Mouse (Mus musculus) heart, adult 8-10 months (tissue): ENCODE measurements at regions not wholly inside any gene's neighbourhood (a gene's known extent, or its start where the extent isn't known, plus 50 kb on each side); places are given as distances from the start of the nearest gene placed in this dataset.

Experiments
- DNase-seq: peaks from one replicate; pipeline ENCODE4 v3.0.0; 2022; ENCODE audit warnings: low spot score

DNA sequence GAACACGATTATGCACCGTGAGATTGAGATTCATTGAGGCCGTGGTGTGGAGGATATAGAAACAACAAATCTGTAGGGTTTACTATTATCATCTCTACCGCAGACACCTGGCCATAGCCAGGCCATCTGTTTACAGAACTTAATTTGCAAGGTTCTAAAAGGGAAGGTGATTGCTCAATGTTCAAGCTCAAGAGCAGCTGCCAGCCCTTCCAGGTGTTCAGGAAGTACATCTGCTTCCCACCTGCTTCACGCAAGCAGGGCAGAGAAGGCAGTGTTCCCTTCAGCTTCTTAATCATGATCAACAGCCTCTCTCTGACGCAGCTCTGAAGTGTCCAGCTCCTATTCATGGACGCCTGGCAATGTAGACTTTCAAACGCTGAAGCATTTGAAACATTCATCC, 202.4 kb upstream of the Prdm1 start:
- DNase-seq, result no peak

DNA sequence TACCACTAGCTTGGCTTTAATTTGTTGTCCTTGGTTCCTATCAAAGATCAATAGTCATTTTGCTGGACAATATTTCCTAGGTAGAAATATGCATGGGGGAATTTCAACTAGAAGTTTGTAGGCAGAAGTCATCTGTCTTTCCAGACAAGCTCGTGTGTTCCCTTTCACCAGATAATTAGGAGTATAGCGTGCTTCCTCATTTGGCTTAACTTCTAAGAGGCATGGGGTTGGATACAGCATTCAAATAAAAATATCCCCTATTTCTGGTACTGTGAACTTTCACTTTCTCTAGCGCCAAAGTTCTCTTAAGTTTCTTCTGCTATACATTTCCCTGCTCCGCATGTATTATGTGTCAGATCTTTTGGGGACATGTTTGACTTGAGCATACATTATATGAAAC, 200.7 kb upstream of the Prdm1 start:
- DNase-seq, result no peak

DNA sequence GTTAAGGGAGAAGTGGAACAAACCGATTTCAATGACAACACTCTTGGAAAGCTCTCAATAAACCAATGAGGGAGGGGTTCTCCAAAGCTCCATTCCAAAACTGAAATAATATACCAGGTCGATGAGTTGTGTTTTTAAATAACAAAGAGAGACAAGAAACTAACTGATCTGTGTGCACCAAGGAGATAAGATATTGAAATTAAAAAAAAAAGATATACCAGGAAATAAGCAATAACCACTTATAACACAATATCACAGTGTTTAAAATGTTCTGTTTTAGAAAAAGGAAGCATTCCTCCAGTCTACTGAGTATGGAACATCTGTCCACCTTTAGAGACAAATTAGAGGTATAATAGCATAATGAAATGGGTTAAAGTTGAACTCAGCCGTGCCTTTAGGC, 196.3 kb upstream of the Prdm1 start:
- DNase-seq, result no peak

DNA sequence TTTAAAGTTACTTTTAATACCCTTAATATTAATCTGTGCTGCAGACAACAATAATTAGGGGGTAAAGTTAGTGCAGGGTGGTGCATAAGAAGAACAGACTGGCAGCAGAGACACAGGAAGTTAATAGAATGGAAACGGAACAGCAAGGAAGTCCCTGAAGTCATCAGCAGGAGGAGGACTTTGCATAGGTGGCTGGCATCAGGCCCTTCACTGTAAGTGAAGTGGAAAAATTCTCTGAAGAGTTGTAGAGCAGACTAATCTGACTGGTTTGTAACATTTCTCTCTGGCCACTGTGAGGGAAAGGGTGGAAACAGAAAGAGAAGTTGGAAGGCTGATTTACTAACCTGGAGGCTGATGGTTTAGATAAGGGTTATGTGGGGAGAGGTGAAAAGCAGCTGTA, 195.5 kb upstream of the Prdm1 start:
- no peak for DNase-seq

DNA sequence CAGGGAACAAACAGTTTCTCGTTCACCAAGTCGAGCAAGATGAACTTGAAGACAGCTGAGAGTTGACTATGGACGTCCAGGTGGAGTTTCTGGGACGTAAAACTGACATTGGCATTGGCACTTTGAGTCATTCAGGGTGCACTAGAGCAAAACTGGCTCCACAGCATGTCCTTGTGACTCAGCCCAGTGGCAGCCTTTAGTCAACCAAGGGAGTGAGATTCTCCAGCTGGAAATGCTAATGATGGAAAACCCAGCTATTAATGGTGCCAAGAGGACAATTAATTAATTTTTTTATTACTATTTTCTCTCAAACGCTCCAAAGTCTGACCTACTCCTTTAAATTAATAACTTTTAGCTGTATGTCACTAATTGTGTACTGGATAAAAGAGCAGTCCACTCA, 195.0 kb upstream of the Prdm1 start:
- DNase-seq, result no peak

DNA sequence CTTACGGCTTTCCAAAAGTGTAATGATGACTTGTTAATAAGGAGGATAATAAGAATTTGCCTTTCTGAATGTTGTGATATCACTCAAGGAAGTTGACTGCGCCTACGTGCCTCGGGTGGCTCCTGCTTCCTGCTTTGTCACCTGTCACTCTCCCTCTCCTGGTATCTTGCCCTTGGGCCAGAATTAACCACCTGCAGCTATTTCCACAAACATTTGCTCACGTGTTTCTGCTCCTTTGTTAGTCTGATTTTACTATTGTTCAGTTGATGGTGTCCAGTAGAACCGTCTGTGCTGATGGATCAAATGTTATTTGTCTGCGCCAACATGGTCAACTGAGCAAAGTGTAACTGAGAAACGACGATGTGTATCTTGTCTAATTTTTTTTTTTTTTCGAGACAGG, 193.4 kb upstream of the Prdm1 start:
- no peak for DNase-seq

DNA sequence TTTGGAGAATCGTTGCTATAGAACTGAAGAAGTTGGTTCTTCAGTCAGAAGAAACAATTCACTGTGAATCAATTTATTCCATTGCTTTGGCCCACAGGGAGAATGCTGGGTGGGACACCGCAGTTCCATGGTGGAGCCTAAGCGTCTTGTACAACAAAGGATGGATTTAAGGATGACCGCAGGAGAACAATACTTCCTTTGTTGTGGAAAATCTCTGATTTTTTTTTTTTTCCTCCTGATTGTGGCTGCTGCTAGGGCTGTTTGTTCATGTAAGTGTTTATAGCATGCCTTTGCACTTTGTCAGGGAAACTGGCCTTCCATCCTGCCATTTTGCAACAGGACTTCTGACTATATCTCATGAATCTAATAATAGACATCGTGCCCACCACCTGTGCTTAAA, 188.3 kb upstream of the Prdm1 start:
- no peak for DNase-seq

DNA sequence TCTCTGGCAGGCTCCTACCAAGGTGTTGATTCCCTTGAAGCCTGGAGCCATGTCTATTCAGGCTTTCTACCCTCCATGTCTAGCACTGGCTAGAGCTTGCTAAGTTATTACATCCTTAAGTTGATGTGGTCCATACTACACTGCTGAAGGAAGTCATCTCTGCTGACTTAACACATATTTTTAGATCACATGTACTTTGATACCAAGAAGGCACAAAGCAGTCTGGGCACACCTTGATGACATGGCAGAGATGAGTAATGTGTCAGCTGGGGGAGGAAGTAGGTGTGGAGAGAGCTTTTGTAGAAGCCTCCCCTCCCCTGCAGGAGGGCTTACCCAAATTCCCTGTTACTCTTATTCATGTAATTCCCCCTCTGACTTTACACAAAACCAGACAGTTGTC, 187.6 kb upstream of the Prdm1 start:
- DNase-seq, result no peak

DNA sequence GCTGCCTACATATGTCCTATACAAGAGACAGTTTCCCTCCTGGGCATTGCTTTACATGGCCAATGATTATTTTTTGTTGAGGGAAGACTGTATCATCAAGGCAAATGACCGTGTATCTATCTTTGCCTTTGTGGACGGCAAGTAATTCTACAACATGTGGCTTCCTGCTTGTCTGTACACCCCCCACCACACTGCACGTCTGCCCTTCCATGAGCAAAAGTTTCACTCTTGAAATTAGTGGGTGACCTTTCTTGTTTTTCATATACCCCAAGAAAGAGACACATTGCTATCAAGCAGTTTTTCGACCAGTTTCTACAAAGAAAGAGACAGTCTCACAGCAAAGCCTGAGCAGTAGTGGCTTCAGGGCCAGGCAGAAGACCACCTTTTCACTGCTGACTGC, 180.5 kb upstream of the Prdm1 start:
- DNase-seq, result no peak

DNA sequence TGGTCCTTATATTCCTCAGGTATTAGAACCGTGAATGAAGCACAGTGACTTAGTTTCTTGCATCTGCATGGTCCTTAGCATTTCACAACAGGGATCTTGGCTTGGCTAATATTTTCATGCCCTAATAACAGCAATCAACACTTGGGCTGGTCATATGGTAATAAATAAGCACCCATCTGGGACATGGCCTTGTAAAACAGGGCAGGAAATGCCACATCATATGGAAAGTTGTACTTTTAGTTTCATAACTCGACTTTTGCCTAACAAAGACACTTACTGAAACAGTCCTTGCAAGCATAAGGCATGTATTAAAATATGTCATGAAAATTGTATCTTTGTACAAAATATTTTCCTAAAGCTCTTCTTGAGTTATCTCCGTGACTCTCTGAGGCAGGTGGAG, 175.8 kb upstream of the Prdm1 start:
- DNase-seq, result no peak

DNA sequence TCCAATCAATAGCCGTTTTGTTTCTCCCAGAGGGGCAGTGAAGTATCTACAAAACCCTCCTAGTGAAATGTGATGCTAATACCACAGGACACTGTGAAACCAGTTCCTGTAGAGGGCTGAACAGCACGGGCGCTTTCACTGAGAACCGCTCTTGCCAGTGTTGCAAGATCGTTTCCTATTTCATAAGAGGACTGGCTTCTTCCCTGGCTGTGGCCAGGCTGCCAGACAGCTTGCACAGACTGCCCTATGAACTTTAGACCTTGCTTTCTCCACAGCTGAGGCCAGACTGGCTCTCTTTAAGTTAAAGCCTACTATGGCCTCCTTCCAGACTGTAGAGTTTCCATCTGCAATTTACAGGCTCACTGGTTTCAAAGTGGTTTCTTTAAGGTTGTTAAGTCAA, 173.8 kb upstream of the Prdm1 start:
- peak; percentile 5 for DNase-seq

DNA sequence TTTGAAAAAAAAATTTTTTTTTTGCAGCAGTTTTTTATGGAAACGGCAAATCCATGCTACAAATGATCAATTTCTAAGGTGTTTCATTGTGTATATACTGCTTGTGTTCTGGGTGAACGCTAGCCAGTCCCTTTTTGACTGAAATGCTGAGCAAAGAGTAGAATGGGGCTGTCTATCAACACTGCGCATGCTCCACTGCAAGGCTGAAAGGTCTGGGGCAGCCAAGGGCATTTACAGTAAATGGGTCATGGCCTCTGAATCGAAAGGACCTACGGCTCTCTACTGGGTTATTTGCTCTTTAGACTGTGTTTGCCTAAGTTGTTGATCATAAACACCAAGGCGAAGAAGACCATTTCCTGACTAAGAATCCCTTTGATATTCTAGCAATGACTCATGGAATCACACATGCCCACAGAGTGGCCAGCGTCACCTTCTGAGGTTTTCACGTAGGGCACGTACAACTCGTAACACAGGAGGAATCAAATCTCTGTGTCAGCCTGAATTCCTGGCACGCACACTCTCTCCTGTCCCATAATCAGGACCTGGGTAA, 171.8 kb upstream of the Prdm1 start:
- no peak for DNase-seq

DNA sequence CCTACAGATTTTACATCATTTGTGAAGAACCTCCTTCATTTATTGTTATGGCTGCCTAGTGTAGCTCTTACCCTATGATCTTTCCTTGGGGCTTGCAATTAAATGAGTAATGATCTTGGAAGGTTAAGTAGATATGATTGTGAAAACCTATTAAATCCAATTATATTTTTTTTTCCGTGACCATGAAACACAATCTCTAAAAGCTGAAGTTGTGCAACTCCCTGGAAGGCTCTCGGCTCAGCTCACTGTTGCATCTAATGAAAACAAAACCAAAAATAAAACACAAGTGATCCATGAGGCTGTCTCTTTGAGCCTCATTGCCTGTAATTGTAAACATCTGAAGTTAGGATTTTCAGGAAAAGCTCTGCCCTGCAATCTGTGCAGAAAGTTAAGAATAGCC, 169.7 kb upstream of the Prdm1 start:
- no peak for DNase-seq

DNA sequence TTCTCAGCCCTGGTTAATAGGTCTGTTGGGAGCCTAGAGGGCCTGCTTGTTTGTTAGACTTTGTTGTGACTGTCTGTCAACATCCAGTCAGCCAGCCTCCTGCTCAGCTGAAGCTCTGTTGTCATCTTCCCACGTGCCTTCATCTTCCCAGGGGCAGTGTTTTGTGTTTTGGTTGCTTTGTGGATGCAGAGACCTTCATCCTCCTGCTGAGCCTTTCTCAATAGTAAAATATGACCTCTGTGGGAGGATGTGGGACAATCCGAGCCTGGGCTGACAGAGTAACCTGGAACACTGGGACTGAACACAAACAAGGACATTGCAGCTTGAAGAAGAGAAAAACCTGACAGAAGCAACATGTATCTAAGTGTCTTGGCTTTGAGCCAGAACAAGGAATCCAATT, 168.7 kb upstream of the Prdm1 start:
- DNase-seq, result no peak

DNA sequence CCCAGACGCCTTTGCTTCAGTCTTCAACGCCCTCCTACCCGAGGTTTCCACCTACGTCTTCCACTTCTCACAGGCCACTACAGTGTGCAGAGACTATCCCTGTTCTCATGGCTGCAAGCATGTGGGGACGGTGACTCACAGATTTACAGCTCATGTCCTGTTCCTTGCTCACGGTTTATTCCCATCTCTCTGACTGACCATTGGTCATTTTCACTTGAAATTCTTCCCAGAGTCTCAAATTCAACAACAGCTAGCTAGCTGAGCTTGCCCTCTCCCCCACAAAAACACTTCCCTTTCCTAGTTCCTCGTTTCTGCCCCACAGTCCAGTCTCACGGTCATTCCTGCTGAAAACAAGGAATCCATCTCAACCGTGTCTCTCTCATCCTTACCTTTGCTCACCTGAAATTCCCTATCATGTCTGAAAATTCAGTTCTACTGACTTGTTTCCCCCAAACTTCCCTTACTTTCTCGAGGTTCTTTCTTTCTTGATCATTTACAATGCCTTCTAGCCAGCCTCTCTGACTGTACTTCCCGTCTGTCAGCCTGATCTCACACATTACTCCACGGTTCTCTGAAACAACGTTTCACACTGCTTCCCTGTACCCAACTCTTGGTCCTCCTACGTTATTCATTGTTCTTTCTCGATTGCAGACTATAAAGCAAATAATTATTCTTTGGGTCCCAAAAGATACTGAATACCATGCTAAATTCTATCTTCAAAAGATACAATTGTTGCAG, 163.5 kb upstream of the Prdm1 start:
- DNase-seq, result peak; percentile 42

DNA sequence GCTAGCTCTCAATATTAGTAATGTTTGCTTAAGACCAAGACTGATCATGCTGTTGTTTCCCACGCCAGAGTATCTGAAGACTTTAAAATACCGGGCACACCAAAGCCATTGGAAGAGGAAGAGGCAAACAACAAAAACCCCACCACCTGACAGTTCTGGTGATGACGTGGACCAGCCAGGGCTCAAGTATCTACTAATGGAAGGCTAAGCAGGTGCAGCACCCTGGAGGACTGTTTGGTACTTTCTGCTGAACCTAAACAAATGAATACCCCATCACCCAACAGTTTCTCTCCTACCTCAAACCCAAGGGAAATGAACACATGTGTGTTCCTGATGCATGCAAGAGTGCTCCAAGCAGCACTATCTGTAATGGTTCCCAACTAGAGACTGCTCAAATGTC, 160.3 kb upstream of the Prdm1 start:
- no peak for DNase-seq

DNA sequence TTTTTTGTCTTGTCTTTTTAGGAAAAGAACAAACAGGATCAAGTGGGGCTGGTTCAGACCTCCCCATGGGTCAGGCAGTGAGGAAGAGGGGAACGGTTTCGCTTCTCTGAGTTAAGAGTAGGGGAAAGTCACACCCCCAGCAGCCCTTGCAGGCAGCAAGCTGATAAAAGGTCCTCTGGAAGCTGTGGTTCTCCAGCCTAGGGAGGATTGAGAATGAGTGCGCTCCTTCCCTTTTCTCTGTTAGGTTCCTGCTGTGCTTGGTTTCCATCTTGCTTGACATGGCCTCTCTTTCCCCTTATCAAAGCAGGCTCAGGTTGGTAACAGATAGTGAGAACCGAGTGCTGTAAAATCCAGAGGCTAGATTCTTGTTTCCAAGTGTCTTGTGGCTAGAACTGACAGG, 157.8 kb upstream of the Prdm1 start:
- no peak for DNase-seq

DNA sequence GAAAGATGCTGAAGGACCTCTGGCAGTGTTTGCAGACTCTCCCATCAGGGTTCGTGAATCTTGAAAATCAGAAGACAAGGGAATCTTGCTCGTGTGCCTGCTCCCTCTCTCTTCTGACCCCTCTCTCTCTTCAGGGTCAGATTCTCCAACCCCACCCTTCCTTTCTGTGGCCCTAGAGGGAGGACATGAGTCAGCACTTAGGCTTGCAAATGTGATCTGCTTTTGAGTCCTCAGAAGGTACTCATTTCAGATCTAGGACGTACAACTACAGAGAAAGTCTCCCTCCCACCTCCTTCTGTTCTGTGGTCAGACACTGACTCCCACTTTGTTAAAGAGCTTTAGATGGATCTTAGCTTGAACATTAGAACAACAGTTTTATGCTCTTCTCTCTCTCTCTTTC, 156.9 kb upstream of the Prdm1 start:
- DNase-seq, result no peak

DNA sequence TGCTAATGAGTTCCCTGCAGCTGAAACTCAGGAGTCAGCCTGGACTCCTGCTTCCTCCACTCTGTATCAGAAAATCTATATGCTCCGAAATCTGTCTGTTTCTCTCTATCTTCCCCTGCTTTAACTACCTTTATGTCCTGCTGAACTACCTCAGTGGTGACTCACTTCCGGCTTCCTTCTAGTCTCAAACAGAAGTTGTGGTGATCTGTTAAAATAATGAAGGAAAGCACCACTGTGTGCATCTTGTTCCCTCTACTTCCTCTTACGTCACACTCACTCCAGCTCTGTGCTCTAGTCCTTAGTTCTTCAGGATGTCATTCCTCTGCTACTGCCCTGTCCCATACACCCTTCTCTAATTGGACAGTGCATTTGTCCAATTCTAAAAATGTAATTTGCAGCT, 148.2 kb upstream of the Prdm1 start:
- DNase-seq, result no peak

DNA sequence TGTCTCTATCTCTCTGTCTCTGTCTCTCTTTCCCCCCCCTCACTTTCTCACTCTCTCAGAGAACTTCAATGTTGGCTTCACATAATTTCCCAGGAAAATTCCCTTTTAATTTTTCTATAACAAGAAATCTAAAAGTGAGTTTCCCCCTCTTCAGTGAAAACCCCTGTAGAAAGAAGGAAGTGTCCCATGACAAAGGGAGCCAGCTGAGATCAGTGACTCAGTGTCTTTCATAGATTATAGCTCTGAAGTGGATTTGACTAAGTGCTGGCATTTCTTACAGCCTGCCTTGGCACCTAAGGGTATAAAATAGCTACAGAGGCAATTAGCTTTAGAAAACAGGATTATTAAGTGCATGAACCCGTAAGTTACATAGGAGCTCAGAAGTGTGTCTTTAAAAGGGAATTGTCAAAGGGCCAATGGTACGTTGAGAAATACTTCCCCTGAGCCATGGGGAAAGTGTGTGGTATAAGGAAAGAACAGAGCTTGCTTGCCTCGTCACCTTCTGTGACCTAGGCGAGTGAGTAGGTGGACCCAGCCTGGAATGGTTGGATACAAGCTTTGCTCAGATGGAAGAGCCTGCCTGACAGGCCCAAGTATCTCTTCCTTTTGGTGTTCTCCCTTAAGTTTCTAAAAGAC, 137.3 kb upstream of the Prdm1 start:
- DNase-seq, result no peak

DNA sequence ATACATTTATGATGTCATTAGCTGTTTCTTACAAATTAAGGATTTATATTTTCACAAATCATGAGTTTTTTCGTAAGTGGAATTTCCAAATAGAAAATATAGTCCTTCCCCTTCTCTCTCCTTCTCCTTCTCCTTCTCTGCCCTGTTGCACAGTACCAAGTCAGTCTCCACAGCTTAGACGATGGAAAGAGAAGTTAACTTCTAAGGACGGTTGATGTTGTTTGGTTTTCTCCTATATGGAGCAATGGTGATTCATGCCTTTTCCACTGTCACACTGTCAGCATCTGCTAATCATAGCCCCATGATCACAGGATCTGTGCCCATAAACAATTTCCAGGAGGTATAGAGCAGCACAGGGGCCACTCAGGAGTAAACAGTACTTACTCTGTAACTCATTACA, 131.2 kb upstream of the Prdm1 start:
- DNase-seq, result no peak

DNA sequence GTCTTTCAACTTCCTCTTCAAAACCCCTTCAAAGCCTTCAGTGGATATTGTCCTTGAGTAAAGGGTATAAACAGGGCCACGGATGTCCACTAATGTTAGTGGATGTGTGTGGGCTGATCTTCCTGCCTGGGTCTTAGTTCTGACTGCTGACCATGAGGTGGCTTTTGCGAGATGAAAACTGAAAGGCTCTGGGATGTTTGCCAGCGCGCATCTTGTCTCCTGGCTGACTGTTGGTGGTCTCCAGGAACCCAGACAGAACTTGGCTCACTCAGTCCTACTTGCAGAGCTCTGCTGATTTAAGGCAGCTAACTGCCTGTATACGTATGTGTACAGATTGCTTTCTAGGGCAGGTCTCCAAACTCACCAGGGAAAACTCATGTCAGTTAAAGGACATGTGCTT, 125.5 kb upstream of the Prdm1 start:
- no peak for DNase-seq

DNA sequence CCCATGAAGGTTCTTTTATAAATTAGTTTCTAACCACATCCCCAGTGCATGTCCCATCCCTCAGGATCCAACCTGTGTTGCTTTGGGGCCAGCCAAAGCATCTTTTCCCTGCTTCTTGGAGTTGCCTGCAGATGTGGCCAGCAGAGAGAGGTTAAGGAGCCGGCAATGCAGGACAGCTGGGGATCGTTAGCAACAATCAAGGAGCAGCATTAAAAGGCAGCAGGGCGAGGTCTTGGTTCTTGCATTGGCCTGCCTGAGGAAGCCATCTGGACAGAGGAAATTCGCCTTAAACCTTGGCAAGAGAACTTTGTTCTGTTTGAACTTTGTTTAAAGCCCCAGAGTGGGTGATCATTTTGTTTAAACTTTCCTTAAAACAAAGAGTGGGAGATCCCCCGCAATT, 118.7 kb upstream of the Prdm1 start:
- no peak for DNase-seq

DNA sequence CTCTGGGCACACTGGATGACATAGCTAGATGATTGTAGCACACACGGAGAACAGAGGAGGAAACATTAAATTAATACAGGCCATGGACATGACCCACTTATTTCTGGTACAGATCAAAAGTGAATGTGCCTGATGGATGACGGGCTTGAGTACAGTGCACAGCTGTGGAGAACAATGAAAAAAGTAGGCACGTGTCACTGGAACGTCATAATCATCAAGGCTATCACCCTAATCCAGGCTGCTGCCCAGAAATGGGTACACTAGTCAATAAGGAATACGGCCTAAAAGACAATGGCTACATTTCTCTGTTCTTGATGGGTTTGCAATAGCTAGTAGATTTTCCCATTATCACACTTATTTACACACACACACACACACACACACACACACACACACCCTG, 118.3 kb upstream of the Prdm1 start:
- no peak for DNase-seq
